ENCODE assay signal across 10 mouse cellular contexts in the genomic region with DNA sequence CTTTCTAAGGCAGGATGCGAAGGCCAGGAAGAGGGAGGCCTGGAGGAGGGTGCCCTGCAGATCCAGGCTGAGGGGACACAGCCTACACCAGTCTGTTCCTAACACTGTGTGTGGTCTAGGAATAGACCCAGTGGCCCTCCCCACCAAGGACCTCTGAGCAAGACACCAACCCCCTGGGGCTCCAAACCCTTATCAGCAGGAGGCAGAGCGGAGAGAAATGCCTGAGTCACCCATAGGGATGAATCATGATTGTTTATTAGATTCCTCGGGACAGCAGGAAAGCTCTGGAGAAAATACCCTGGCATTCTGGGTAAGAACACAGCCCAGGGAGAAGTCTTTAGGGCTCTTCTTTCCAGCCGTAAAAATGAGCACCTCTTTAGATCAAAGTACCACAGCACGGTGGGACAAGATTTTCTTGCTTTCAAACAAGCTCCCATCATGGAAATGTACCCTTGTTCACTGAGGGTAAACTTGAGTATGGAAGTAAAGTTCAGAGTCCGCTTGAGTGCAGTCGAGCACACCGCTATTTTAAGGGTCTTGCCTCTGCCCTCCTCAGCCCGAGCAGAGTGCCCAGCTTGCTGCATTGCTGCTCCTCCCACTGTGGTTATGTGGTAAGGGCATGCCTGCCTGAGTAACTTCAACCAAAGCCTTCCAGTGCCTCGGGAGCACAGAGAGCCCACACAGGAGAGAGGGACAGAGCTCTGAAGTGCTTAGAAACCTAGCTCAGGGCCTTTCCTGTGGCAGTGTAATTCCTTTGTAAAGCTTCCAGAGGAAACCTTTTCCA. TPM values are rescaled to one million over a fixed set of nuclear protein-coding genes. Genes with fewer than 3 reads are reported as not detected.
A peak's percentile ranks its signal among the peaks of the same experiment; 100 is the strongest.
DNase-seq lines count a peak whose midpoint lies in the region; ATAC-seq lines count a peak whose summit lies in the region.
"Had no signal": no experiment of that assay in that cellular context is flagged by ENCODE, and none has a peak within 500 bp of the region (broad histone marks: within the 10 kb centered on the region; RNA-seq: fewer than 3 reads in every experiment).

No protein-coding gene starts in this region.

- H3K4me2 ChIP-seq in kidney, embryonic 16.5 days (replicated peaks; ENCODE audit: low read depth, low read length), result no peak overlapping the region
- H3K4me2 ChIP-seq in hindbrain, embryonic 14.5 days (replicated peaks), result no peak overlapping the region
- H3K4me2 ChIP-seq in midbrain, embryonic 15.5 days, result no peak overlapping the region

- DNase-seq in frontal cortex, postnatal 36 days (ENCODE audit: low spot score in 2 of 2), result no peak
- peak; percentile 65 for DNase-seq in adrenal gland, postnatal 10 days
- DNase-seq in lung, postnatal 25 days (ENCODE audit: low spot score), result peak; percentile 44
- no peak for DNase-seq in cerebellum, postnatal 10 days
- no peak for DNase-seq in hindbrain, embryonic 14.5 days (ENCODE audit: low spot score)
- DNase-seq: cerebellum, adult 11-12 months; spleen, adult 18-20 months had no signal

- H3K4me3 ChIP-seq in kidney, embryonic 16.5 days (ENCODE audit: low read length), result no peak overlapping the region
- H3K4me3 ChIP-seq in hindbrain, embryonic 14.5 days (replicated peaks; ENCODE audit: low read length), result no peak overlapping the region
- H3K4me3 ChIP-seq in midbrain, embryonic 15.5 days, result no peak overlapping the region

- ATAC-seq in frontal cortex, adult (ENCODE audit: low TSS enrichment), result peak; percentile 25; the same call in 1 of the 2 replicates
- peak; percentile 72 for ATAC-seq in kidney, embryonic 16.5 days (ENCODE audit: low FRiP score, low TSS enrichment)
- ATAC-seq in hindbrain, embryonic 14.5 days (ENCODE audit: low FRiP score), result no peak
- ATAC-seq in midbrain, embryonic 15.5 days (replicated peaks), result no peak

- no peak overlapping the region; the same call in 1 of the 2 replicates for H3K9ac ChIP-seq in kidney, embryonic 16.5 days (replicated peaks; ENCODE audit: low read length)
- no peak overlapping the region for H3K9ac ChIP-seq in hindbrain, embryonic 14.5 days
- H3K9ac ChIP-seq in midbrain, embryonic 15.5 days, result no peak overlapping the region

- H3K27me3 ChIP-seq in kidney, embryonic 16.5 days (ENCODE audit: insufficient read depth, low read length), result no peaks in the 10 kb centered on the region
- no peaks in the 10 kb centered on the region for H3K27me3 ChIP-seq in hindbrain, embryonic 14.5 days (ENCODE audit: control insufficient read depth, insufficient read depth, low read length)
- H3K27me3 ChIP-seq in midbrain, embryonic 15.5 days (replicated peaks), result no peaks in the 10 kb centered on the region

- 10% methylated on average over 10 of the region's 10 CpGs for WGBS in kidney, embryonic 16.5 days
- 52% methylated on average over 10 of the region's 10 CpGs for WGBS in hindbrain, embryonic 14.5 days
- 45% methylated on average over 10 of the region's 10 CpGs for WGBS in midbrain, embryonic 15.5 days

- H3K9me3 ChIP-seq in kidney, embryonic 16.5 days (ENCODE audit: low read length), result no peaks in the 10 kb centered on the region
- H3K9me3 ChIP-seq in hindbrain, embryonic 14.5 days (ENCODE audit: control insufficient read depth, low read length), result no peaks in the 10 kb centered on the region
- no peaks in the 10 kb centered on the region for H3K9me3 ChIP-seq in midbrain, embryonic 15.5 days

- H3K36me3 ChIP-seq in kidney, embryonic 16.5 days (ENCODE audit: insufficient read depth, low read length), result no peaks in the 10 kb centered on the region; the same call in 1 of the 2 replicates
- no peaks in the 10 kb centered on the region for H3K36me3 ChIP-seq in hindbrain, embryonic 14.5 days (replicated peaks; ENCODE audit: control insufficient read depth, insufficient read depth)
- H3K36me3 ChIP-seq in midbrain, embryonic 15.5 days (replicated peaks), result no peaks in the 10 kb centered on the region

- H3K4me1 ChIP-seq in kidney, embryonic 16.5 days (ENCODE audit: insufficient read depth, low read length), result peaks cover 87% of the 10 kb centered on the region
- H3K4me1 ChIP-seq in hindbrain, embryonic 14.5 days (replicated peaks; ENCODE audit: control insufficient read depth, insufficient read depth, low read length), result 0 out of 2 replicates have a peak, but pooled peaks cover 7% of the 10 kb centered on the region
- no peaks in the 10 kb centered on the region for H3K4me1 ChIP-seq in midbrain, embryonic 15.5 days

- peak overlapping the region; percentile 86 for H3K27ac ChIP-seq in kidney, embryonic 16.5 days (ENCODE audit: low read length)
- no peak overlapping the region for H3K27ac ChIP-seq in hindbrain, embryonic 14.5 days
- H3K27ac ChIP-seq in midbrain, embryonic 15.5 days, result no peak overlapping the region

RNA-seq across cellular contexts. Expression of gene Col4a2, which starts 52.6 kb away (rescaled TPM):
- total RNA-seq in adrenal gland, postnatal 10 days (2021), result 100 to 1,000 TPM; 322 to 338 TPM
- 121 and 126 TPM in 2 replicates for polyA plus RNA-seq in kidney, embryonic 16.5 days (2015; fragmentation: Nextera tagmentation; extraction: Ambion mirVana)
- polyA plus RNA-seq in hindbrain, embryonic 14.5 days (2014; fragmentation: Nextera tagmentation; extraction: Ambion mirVana), result 41.6 and 46.4 TPM in 2 replicates
- 43.7 and 47.5 TPM in 2 replicates for polyA plus RNA-seq in midbrain, embryonic 15.5 days (2015; fragmentation: Nextera tagmentation; extraction: Ambion mirVana)

RNA-seq across cellular contexts. Expression of gene Col4a1, which starts 52.6 kb away (rescaled TPM):
- 100 to 1,000 TPM; 677 to 700 TPM for total RNA-seq in adrenal gland, postnatal 10 days (2021)
- 382 and 440 TPM in 2 replicates for polyA plus RNA-seq in kidney, embryonic 16.5 days (2015; fragmentation: Nextera tagmentation; extraction: Ambion mirVana)
- polyA plus RNA-seq in hindbrain, embryonic 14.5 days (2014; fragmentation: Nextera tagmentation; extraction: Ambion mirVana), result 121 and 135 TPM in 2 replicates
- 90.6 and 102 TPM in 2 replicates for polyA plus RNA-seq in midbrain, embryonic 15.5 days (2015; fragmentation: Nextera tagmentation; extraction: Ambion mirVana)

Comparison
In these comparisons a context has a peak if more than half of its experiments do, and no peak if none do; other contexts are left out.
1. ATAC-seq: peak in frontal cortex, adult (single experiment) and kidney, embryonic 16.5 days (single experiment); none in hindbrain, embryonic 14.5 days (single experiment) and midbrain, embryonic 15.5 days (single experiment).
2. DNase-seq: peak in adrenal gland, postnatal 10 days (single experiment) and lung, postnatal 25 days (single experiment); none in frontal cortex, postnatal 36 days (0 of 2), cerebellum, postnatal 10 days (0 of 2) and hindbrain, embryonic 14.5 days (single experiment).